Mouse (Mus musculus): ENCODE measurements around the gene 5031439G07Rik.

GRCm38 (mm10) chr15:84968534-84968933 is 19.8 kb downstream of the 5031439G07Rik start:
- TF ChIP-seq CTCF (IDR thresholded peaks at IDR 0.05; ENCODE audit: low read depth, low read length) (no peak), POLR2A (IDR thresholded peaks at IDR 0.05; ENCODE audit: borderline replicate concordance, low read depth, low read length) (no peak)
